Mouse (Mus musculus) heart, embryonic 12.5 days (tissue): ENCODE measurements around the gene Sowaha. TPM values are rescaled to one million over a fixed set of nuclear protein-coding genes. Genes with fewer than 3 reads are reported as not detected.

Experiments used
- ATAC-seq: fragments of 200-750 bp; cut with Nextera tagmentation; 2 replicates; pipeline ENCODE4 v1.8.0; 2017; ENCODE audit warnings: moderate TSS enrichment, moderate library complexity; ENCODE audit not compliant: insufficient number of reproducible peaks, low FRiP score
- H3K27ac ChIP-seq: fragments of 300-500 bp; sonication (generic); 2 replicates; pipeline ENCODE4 v1.5.1; 2016; ENCODE audit warnings: mild to moderate bottlenecking, moderate library complexity; ENCODE audit not compliant: poor library complexity, severe bottlenecking
- H3K27me3 ChIP-seq: fragments of 300-500 bp; sonication (generic); replicated peaks from 2 replicates; pipeline ENCODE4 v1.6.1; 2016; ENCODE audit warnings: mild to moderate bottlenecking, moderate library complexity
- H3K36me3 ChIP-seq: fragments of 300-500 bp; sonication (generic); 2 replicates; pipeline ENCODE4 v1.6.1; 2016; ENCODE audit warnings: mild to moderate bottlenecking, moderate library complexity
- H3K4me1 ChIP-seq: fragments of 300-500 bp; sonication (generic); replicated peaks from 2 replicates; pipeline ENCODE4 v1.6.1; 2016; ENCODE audit warnings: mild to moderate bottlenecking
- H3K4me2 ChIP-seq: fragments of 300-500 bp; sonication (generic); 2 replicates; pipeline ENCODE4 v1.6.1; 2016; ENCODE audit warnings: mild to moderate bottlenecking, moderate library complexity
- H3K4me3 ChIP-seq: fragments of 300-500 bp; sonication (generic); 2 replicates; pipeline ENCODE4 v1.5.1; 2016; ENCODE audit warnings: mild to moderate bottlenecking
- H3K9ac ChIP-seq: fragments of 300-500 bp; sonication (generic); 2 replicates; pipeline ENCODE4 v1.6.1; 2016; ENCODE audit warnings: mild to moderate bottlenecking, moderate library complexity
- H3K9me3 ChIP-seq: fragments of 300-500 bp; sonication (generic); replicated peaks from 2 replicates; pipeline ENCODE4 v1.6.1; 2016; ENCODE audit warnings: mild to moderate bottlenecking, moderate library complexity
- WGBS: fragments of 180-500 bp; shearing (Covaris S2); methylation state at CpG from one replicate; pipeline ENCODE4 v1.1.7; 2016; 5-methylcytosine and 5-hydroxymethylcytosine counted together
- polyA plus RNA-seq: library from polyadenylated mRNA; unstranded; fragments of >200 nt; fragmentation: Nextera tagmentation; extraction: Ambion mirVana; gene quantifications from 2 replicates; pipeline ENCODE4 v1.2.1, GENCODE M21; 2016

Sowaha gene
- polyA plus RNA-seq, 1 experiment from 2014 or later, result 0.54 TPM

GRCm38 (mm10) chr11:53452396-53452795, 27.7 kb downstream of the Sowaha start:
- Histone ChIP-seq H3K4me1 (peaks cover 3% of the 10 kb centered on the region; the same call in 1 of the 2 replicates), H3K27me3 (0 out of 2 replicates have a peak, but pooled peaks cover 3% of the 10 kb centered on the region), H3K4me2 (no peak overlapping the region), H3K27ac (no peak overlapping the region), H3K36me3 (no peaks in the 10 kb centered on the region), H3K9ac (no peak overlapping the region), H3K9me3 (no peaks in the 10 kb centered on the region), H3K4me3 (no peak overlapping the region)
- no peak for ATAC-seq
- 93% methylated on average over 9 of the region's 9 CpGs for whole genome bisulfite sequencing

DNA sequence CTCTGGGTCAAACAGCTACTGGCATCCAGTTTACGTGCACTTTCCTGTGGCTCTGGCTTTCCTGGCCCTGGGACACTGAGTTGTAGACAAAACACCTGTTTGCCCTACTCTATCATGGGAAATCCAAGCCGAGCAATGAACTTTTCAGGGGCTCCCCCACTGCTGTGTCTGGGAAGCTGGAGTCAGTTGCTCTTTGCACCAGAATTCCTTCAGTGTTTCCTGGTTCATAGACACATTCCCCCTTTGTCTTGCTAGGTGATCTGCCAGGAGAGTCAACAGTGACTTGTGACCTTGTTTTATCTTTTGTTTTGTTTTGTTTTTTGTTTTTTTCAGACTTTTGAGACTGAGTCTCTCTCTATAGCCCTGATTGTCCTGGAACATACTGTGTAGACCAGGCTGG, 28.7 kb downstream of the Sowaha start:
- Histone ChIP-seq H3K4me3 (no peak overlapping the region), H3K9ac (no peak overlapping the region), H3K27ac (no peak overlapping the region), H3K9me3 (no peaks in the 10 kb centered on the region), H3K36me3 (no peaks in the 10 kb centered on the region), H3K4me1 (0 out of 2 replicates have a peak, but pooled peaks cover 3% of the 10 kb centered on the region), H3K27me3 (0 out of 2 replicates have a peak, but pooled peaks cover 3% of the 10 kb centered on the region), H3K4me2 (no peak overlapping the region)
- no peak for ATAC-seq
- WGBS, result 72% methylated on average over 2 of the region's 2 CpGs

DNA sequence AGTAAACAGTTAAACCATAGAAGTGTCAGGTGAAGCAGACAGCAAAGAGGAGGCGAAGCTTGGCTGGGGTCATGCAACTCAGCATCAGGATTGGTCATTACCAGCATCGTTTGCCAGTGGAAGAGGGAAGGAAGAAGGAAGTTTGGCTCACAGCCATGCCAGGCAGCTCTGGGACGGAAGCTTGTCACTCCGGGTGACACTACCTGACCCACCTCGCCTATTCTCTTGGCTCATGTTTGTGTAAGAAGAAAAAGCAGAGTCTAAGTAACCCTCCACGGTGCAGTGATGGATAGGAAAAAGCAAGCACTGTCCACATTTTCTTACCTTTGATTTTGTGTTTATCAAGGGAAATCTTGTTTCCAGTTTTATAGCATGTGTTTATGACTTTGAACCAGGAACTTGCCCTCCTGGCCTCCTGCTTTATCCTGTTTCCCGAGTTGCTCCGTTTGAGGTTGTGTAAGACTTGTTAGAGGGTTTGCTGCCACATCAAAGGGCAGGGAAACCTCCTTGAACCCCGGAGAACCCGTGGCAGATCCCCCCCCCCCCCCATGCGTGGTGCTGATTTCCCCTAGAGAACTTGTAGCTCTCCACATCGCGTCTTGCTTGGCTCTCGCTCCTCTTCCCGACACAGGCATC, 29.9 kb downstream of the Sowaha start:
- ATAC-seq, result no peak
- 36% methylated on average over 15 of the region's 15 CpGs for WGBS
- 0 out of 2 replicates have a peak, but pooled peaks cover 3% of the 10 kb centered on the region for H3K27me3 ChIP-seq
- H3K36me3 ChIP-seq, result no peaks in the 10 kb centered on the region
- 0 out of 2 replicates have a peak, but pooled peaks cover 7% of the 10 kb centered on the region for H3K4me1 ChIP-seq
- H3K9ac ChIP-seq, result no peak overlapping the region
- no peaks in the 10 kb centered on the region for H3K9me3 ChIP-seq
- no peak overlapping the region for H3K4me2 ChIP-seq
- H3K27ac ChIP-seq, result no peak overlapping the region
- H3K4me3 ChIP-seq, result no peak overlapping the region

GRCm38 (mm10) chr11:53448529-53448928, 31.5 kb downstream of the Sowaha start:
- Histone ChIP-seq H3K27ac (no peak overlapping the region), H3K4me2 (no peak overlapping the region), H3K36me3 (no peaks in the 10 kb centered on the region), H3K9me3 (no peaks in the 10 kb centered on the region), H3K9ac (no peak overlapping the region), H3K4me1 (0 out of 2 replicates have a peak, but pooled peaks cover 7% of the 10 kb centered on the region), H3K4me3 (no peak overlapping the region), H3K27me3 (0 out of 2 replicates have a peak, but pooled peaks cover 3% of the 10 kb centered on the region)
- ATAC-seq, result no peak
- 83% methylated on average over 1 of the region's 1 CpGs for WGBS

DNA sequence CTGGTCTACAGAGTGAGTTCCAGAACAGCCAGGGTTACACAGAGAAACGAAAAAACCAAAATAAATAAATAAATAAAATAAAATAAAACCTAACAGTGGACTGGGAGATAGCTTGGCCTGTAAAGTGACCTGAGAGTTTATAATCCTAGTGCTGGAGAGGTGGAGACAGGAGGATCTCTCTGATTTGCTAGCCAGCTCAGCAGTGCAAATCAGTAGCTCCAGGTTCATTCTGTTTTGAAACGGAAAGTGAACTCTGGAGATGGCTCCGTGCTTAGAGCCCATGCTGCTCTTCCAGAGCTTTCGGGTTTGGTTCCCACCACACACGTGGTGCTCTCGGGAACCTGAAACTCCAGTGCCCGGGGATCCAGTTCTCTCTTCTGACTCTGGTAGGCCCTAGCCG, 32.1 kb downstream of the Sowaha start:
- H3K36me3 ChIP-seq, result no peaks in the 10 kb centered on the region
- 0 out of 2 replicates have a peak, but pooled peaks cover 7% of the 10 kb centered on the region for H3K4me1 ChIP-seq
- H3K27me3 ChIP-seq, result 0 out of 2 replicates have a peak, but pooled peaks cover 3% of the 10 kb centered on the region
- ATAC-seq, result no peak
- no peaks in the 10 kb centered on the region for H3K9me3 ChIP-seq
- no peak overlapping the region for H3K4me2 ChIP-seq
- H3K27ac ChIP-seq, result no peak overlapping the region
- 88% methylated on average over 8 of the region's 8 CpGs for WGBS
- no peak overlapping the region for H3K9ac ChIP-seq
- no peak overlapping the region for H3K4me3 ChIP-seq

DNA sequence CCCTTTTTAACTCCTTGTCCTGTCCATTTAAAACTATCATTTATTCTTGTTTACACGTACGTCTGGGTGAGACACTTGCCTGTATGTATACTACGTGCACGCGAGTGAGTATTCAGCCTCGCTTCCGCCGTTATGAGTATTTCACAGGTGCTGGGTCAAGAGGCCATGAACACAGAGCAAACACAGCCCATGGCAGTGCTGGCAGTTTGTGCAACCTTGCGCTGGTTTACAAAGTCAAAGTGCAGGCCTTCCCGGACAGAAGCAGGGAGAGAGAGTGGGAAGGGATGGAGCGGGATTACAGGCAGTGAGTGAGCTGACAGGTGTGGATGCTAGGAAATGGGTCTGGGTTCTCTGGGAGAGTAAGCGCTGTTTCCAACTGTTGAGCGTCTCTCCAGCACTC, 33.9 kb downstream of the Sowaha start:
- WGBS, result 85% methylated on average over 13 of the region's 13 CpGs
- Histone ChIP-seq H3K4me1 (peaks cover 16% of the 10 kb centered on the region), H3K4me2 (no peak overlapping the region), H3K27me3 (0 out of 2 replicates have a peak, but pooled peaks cover 3% of the 10 kb centered on the region), H3K36me3 (no peaks in the 10 kb centered on the region), H3K27ac (no peak overlapping the region), H3K4me3 (no peak overlapping the region), H3K9ac (no peak overlapping the region), H3K9me3 (no peaks in the 10 kb centered on the region)
- no peak for ATAC-seq

DNA sequence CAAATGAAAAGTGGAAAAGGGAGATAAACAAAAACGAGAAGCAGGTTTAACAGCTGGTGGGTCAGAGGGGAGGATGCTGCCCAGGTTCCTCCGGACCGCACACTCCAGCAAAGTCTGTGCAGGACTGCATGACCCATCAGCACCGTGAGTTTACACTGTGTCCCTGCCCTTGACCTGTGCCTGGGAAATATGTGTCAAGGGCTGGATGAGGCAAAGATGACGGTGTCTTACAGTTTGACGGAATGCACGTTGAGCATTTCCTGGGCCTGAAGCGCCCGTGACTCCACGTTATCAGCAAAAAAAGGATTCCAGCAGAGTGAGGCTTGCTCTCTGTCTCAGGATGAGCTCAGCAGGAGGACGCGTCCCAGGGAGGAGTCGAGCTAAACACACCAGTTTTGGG, 34.5 kb downstream of the Sowaha start:
- Histone ChIP-seq H3K27me3 (0 out of 2 replicates have a peak, but pooled peaks cover 3% of the 10 kb centered on the region), H3K36me3 (no peaks in the 10 kb centered on the region), H3K9me3 (no peaks in the 10 kb centered on the region), H3K27ac (no peak overlapping the region), H3K4me3 (no peak overlapping the region), H3K4me1 (peaks cover 16% of the 10 kb centered on the region), H3K9ac (no peak overlapping the region; the same call in 1 of the 2 replicates), H3K4me2 (no peak overlapping the region)
- no peak for ATAC-seq
- 29% methylated on average over 13 of the region's 13 CpGs for WGBS

DNA sequence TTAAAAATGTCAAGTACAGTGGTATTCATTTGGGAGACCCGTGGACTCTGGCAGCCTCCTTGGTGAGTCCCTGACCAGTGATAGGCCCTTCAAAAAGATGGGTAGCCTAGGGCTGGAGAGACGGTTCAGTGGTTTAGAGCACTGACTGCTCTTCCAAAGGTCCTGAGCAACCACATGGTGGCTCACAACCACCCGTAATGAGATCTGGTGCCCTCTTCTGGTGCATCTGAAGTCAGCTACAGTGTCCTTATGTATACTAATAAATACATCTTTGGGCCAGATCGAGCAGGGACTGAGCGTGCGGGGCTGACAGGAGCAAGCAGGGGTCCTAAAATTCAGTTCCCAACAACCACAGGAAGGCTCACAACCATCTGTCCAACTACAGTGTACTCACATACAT, 36.2 kb downstream of the Sowaha start:
- Histone ChIP-seq H3K4me2 (no peak overlapping the region), H3K27ac (no peak overlapping the region), H3K9ac (no peak overlapping the region), H3K4me3 (no peak overlapping the region), H3K27me3 (no peaks in the 10 kb centered on the region), H3K4me1 (peaks cover 13% of the 10 kb centered on the region), H3K9me3 (no peaks in the 10 kb centered on the region), H3K36me3 (no peaks in the 10 kb centered on the region)
- ATAC-seq, result no peak
- 45% methylated on average over 6 of the region's 6 CpGs for WGBS

GRCm38 (mm10) chr11:53441921-53442320, 38.2 kb downstream of the Sowaha start:
- H3K4me3 ChIP-seq, result no peak overlapping the region
- 0 out of 2 replicates have a peak overlapping the region, but pooled peaks have one; percentile 3 for H3K9ac ChIP-seq
- ATAC-seq, result peak; percentile 52; the same call in 1 of the 2 replicates
- H3K4me2 ChIP-seq, result peak overlapping the region; percentile 9
- H3K4me1 ChIP-seq, result peaks cover 13% of the 10 kb centered on the region
- peak overlapping the region; percentile 86 for H3K27ac ChIP-seq
- no peaks in the 10 kb centered on the region for H3K27me3 ChIP-seq
- 1% methylated on average over 12 of the region's 12 CpGs for WGBS
- H3K36me3 ChIP-seq, result no peaks in the 10 kb centered on the region
- no peaks in the 10 kb centered on the region for H3K9me3 ChIP-seq

DNA sequence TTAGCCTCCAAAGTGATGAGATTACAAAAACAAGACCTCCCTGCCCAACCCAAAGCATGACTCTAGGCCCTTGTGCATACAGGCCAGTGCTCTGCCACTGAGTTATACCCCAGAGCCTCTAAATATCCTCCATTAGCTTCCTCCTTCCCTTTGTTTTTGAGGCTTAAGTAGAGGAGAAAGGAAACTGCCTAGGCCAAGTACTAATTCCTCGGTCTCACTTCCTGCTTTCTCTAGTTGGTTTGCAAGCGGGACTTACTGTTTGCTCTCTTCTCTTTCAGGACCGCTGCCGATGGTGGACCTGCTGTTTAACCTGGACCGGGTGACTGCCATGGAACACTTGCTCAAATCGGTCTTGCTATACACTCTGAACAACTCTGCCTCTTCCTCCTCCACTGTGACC, 43.7 kb downstream of the Sowaha start:
- Histone ChIP-seq H3K27ac (no peak overlapping the region), H3K9me3 (no peaks in the 10 kb centered on the region), H3K4me1 (peaks cover 7% of the 10 kb centered on the region; the same call in 1 of the 2 replicates), H3K27me3 (no peaks in the 10 kb centered on the region), H3K9ac (no peak overlapping the region), H3K36me3 (no peaks in the 10 kb centered on the region), H3K4me3 (no peak overlapping the region), H3K4me2 (no peak overlapping the region)
- 83% methylated on average over 6 of the region's 6 CpGs for WGBS
- no peak for ATAC-seq

- no peaks in the 10 kb centered on the region for H3K36me3 ChIP-seq
- no peaks in the 10 kb centered on the region for H3K27me3 ChIP-seq
- H3K4me1 ChIP-seq, result peaks cover 8% of the 10 kb centered on the region; the same call in 1 of the 2 replicates
- H3K4me3 ChIP-seq, result no peak overlapping the region
- no peak overlapping the region for H3K27ac ChIP-seq
- H3K9ac ChIP-seq, result no peak overlapping the region
- 74% methylated on average over 8 of the region's 8 CpGs for WGBS
- H3K9me3 ChIP-seq, result no peaks in the 10 kb centered on the region
- no peak overlapping the region for H3K4me2 ChIP-seq
- ATAC-seq, result no peak
These were observed 44.6 kb downstream of the Sowaha start for GRCm38 (mm10) chr11:53435504-53435903.
